Mouse (Mus musculus): ENCODE measurements around the gene Polr2f. TPM values are rescaled to one million over a fixed set of nuclear protein-coding genes. Genes with fewer than 3 reads are reported as not detected.

The Polr2f gene
- total and polyA plus RNA-seq, 3 experiments, result 423 to 510 TPM; not detected in 1

DNA sequence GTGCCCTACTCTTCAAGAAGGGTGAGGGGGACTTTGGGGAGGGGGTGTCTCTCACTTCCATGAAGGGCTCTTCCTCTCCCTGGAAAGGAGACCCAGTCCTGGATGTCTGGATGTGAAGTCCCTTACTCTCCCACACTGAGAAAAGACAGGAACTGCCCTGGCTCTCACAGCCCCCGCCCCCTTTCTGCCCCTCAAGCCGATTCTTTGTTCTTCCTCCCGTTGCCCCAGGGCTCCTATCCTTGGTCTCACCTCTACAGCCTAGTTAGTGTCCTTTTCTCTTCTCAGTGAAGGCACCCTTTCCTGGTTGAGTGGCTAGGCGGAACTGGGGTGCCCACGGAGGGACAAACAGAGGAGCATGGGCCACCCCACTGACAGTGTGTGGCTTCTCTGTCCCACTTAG is 24.3 kb downstream of the Polr2f start, which contains the start of gene Sox10 (continued):
- TF ChIP-seq NRF1 (IDR thresholded peaks at IDR 0.05; ENCODE audit: insufficient read depth, low read depth, low read length, poor library complexity, severe bottlenecking) (no peak), ZKSCAN1 (IDR thresholded peaks at IDR 0.05; ENCODE audit: low read depth, low read length) (no peak)

DNA sequence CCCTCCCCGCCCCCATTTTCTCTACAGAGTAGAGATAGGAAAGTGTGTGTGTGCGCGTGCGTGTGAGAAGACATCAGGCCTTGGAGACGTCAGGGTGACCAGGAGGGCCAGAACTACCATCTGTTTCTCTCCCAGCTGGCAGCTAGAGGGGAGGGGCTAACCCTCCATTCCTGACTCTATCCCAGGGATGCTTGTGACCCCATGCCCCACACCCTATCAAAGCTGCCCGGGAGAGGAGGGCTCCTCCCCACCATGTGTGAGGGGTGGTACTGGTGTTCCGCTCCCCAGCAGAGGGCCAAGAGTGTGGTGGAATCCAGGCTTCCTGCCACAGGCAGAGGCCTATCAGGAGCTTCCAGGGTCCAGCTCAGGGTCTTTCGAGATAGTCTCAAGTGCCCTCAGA is 25.9 kb downstream of the Polr2f start:
- TF ChIP-seq USF1 (IDR thresholded peaks at IDR 0.05; ENCODE audit: low read depth, low read length) (no peak), MYC (IDR thresholded peaks at IDR 0.05; ENCODE audit: low read depth, low read length) (no peak), ZNF384 (IDR thresholded peaks at IDR 0.05; ENCODE audit: low read depth, low read length) (no peak), UBTF (IDR thresholded peaks at IDR 0.05; ENCODE audit: borderline replicate concordance, insufficient read depth, low read depth, low read length) (no peak), HCFC1 (IDR thresholded peaks at IDR 0.05; ENCODE audit: low read depth, low read length) (no peak), E2F4 (IDR thresholded peaks at IDR 0.05; ENCODE audit: borderline replicate concordance, low read depth, low read length) (no peak), SMC3 (IDR thresholded peaks at IDR 0.05; ENCODE audit: low read depth, low read length) (no peak), ZKSCAN1 (IDR thresholded peaks at IDR 0.05; ENCODE audit: low read depth, low read length) (no peak), TAL1 (IDR thresholded peaks at IDR 0.05; ENCODE audit: low read length) (no peak), RCOR1 (IDR thresholded peaks at IDR 0.05; ENCODE audit: low read depth, low read length) (no peak), KAT2A (conservative IDR thresholded peaks at IDR 0.05; ENCODE audit: low read depth, low read length) (no peak), POLR2AphosphoS5 (IDR thresholded peaks at IDR 0.05; ENCODE audit: borderline replicate concordance, low read depth, low read length) (no peak), JUND (IDR thresholded peaks at IDR 0.05; ENCODE audit: low read depth, low read length) (no peak), TBP (IDR thresholded peaks at IDR 0.05; ENCODE audit: low read depth, low read length) (no peak), TCF12 (IDR thresholded peaks at IDR 0.05; ENCODE audit: low read depth, low read length) (no peak), MAFK (IDR thresholded peaks at IDR 0.05; ENCODE audit: borderline replicate concordance, low read depth, low read length) (no peak), MEF2A (IDR thresholded peaks at IDR 0.05; ENCODE audit: extremely low read depth, insufficient replicate concordance, low read depth, low read length, poor library complexity, severe bottlenecking) (no peak), NRF1 (IDR thresholded peaks at IDR 0.05; ENCODE audit: insufficient read depth, low read depth, low read length, poor library complexity, severe bottlenecking) (no peak), SIN3A (IDR thresholded peaks at IDR 0.05; ENCODE audit: low read length) (no peak)
- H3K9ac ChIP-seq (ENCODE audit: control insufficient read depth, low read depth, low read length, poor library complexity, severe bottlenecking), result no peak overlapping the region
- H3K27ac ChIP-seq (ENCODE audit: control insufficient read depth, low read depth, low read length), result no peak overlapping the region
- no peaks in the 10 kb centered on the region for H3K9me3 ChIP-seq (replicated peaks; ENCODE audit: insufficient read depth, low read length)
- DNase-seq (ENCODE audit: low read depth, low spot score), result no peak
- peaks cover 7 to 16% of the 10 kb centered on the region in 2 experiments for H3K27me3 ChIP-seq (ENCODE audit: control insufficient read depth in 1 of 2, insufficient read depth in 2 of 2, low read length in 2 of 2)
- H3K4me1 ChIP-seq (ENCODE audit: control insufficient read depth in 1 of 2, insufficient read depth in 2 of 2, low read length in 2 of 2), result no peaks in the 10 kb centered on the region
- no peaks in the 10 kb centered on the region for H3K79me2 ChIP-seq (ENCODE audit: control insufficient read depth, insufficient read depth, low read length, poor library complexity)
- no peaks in the 10 kb centered on the region for H3K36me3 ChIP-seq (ENCODE audit: control insufficient read depth in 1 of 2, insufficient read depth in 2 of 2, low read length in 2 of 2)
- no peak overlapping the region for H3K4me3 ChIP-seq (ENCODE audit: control insufficient read depth in 1 of 2, insufficient read depth in 1 of 2, low read depth in 2 of 2, low read length in 2 of 2)
